Mouse (Mus musculus) forebrain, postnatal 0 days (tissue): ENCODE data around the gene Zfp369. TPM values are rescaled to one million over a fixed set of nuclear protein-coding genes. Genes with fewer than 3 reads are reported as not detected.
"Not testable (repeated sequence)": the region's sequence is repeated elsewhere in the genome, so short reads cannot be mapped to it uniquely, and the experiment has no call there.

Experiments used
- ATAC-seq: fragments of 200-750 bp; cut with Nextera tagmentation; 2 replicates; pipeline ENCODE4 v1.8.0; 2017; ENCODE audit warnings: mild to moderate bottlenecking, moderate library complexity
- DNase-seq: peaks from one replicate; pipeline ENCODE4 v3.0.0-alpha.2; 2015
- H3K27ac ChIP-seq: fragments of 300-500 bp; sonication (generic); 2 replicates; pipeline ENCODE4 v1.5.1; 2014; ENCODE audit warnings: low read depth, mild to moderate bottlenecking, antibody characterized with exemption, low read length, moderate library complexity, mixed read lengths
- H3K27me3 ChIP-seq: fragments of 300-500 bp; sonication (generic); 2 replicates; pipeline ENCODE4 v1.6.1; 2014; ENCODE audit warnings: mild to moderate bottlenecking, low read length, mixed read lengths; ENCODE audit not compliant: insufficient read depth
- H3K36me3 ChIP-seq: fragments of 300-500 bp; sonication (generic); 2 replicates; pipeline ENCODE4 v1.6.1; 2014; ENCODE audit warnings: mild to moderate bottlenecking, moderate library complexity; ENCODE audit not compliant: insufficient read depth
- H3K4me1 ChIP-seq: fragments of 300-500 bp; sonication (generic); 2 replicates; pipeline ENCODE4 v1.6.1; 2014; ENCODE audit warnings: antibody characterized with exemption; ENCODE audit not compliant: insufficient read depth
- H3K4me2 ChIP-seq: fragments of 300-500 bp; sonication (generic); 2 replicates; pipeline ENCODE4 v1.6.1; 2014; ENCODE audit warnings: low read depth, mild to moderate bottlenecking, moderate library complexity
- H3K4me3 ChIP-seq: fragments of 300-500 bp; sonication (generic); 2 replicates; pipeline ENCODE4 v1.5.1; 2014; ENCODE audit warnings: low read depth, low read length, mixed read lengths
- H3K9ac ChIP-seq: fragments of 300-500 bp; sonication (generic); 2 replicates; pipeline ENCODE4 v1.6.1; 2014; ENCODE audit warnings: mild to moderate bottlenecking
- H3K9me3 ChIP-seq: fragments of 300-500 bp; sonication (generic); 2 replicates; pipeline ENCODE4 v1.6.1; 2016; ENCODE audit warnings: low read length
- CTCF ChIP-seq: sonication (generic); IDR thresholded peaks from 2 replicates; pipeline ENCODE4 v1.5.1; 2016; ENCODE audit warnings: antibody characterized with exemption, control low read depth, low read depth
- WGBS: fragments of 180-500 bp; shearing (Covaris S2); extraction: QIAGEN DNeasy Blood & Tissue Kit; methylation state at CpG from one replicate; pipeline ENCODE4 v1.1.7; 2014; 5-methylcytosine and 5-hydroxymethylcytosine counted together
- polyA plus RNA-seq: library from polyadenylated mRNA; unstranded; fragments of >200 nt; fragmentation: Nextera tagmentation; extraction: Ambion mirVana; gene quantifications from 2 replicates; pipeline ENCODE4 v1.2.1, GENCODE M21; 2015
- total RNA-seq: library from RNA; depleted of rRNA; stranded (reverse); fragments of >200 nt; gene quantifications from 2 replicates; pipeline ENCODE4 v1.2.3, GENCODE M21; 2014; rRNA removed

The Zfp369 gene
- total and polyA plus RNA-seq, 2 experiments from 2014 or later = 9.7 to 65.3 TPM

DNA sequence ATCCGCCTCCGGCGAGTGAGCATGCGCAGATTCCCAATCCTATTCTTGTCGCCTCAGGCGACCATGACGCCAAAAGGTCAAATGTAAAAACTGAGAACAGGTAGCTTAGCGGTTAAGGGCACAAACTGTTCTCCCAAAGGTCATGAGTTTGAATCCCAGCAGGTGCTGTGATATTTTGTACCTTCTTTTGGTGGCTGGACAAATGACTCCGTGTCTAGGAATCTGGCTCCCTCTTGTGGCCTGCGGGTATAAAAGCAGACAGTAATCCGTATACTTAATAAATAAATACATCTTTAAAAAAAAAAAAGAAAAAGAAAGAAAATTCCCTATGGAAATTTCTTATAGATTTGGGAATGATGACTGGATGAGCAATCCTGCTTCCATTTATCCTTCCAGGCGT is 32.2 kb downstream of the Zfp369 start:
- H3K36me3 ChIP-seq, ATAC-seq, H3K4me1 ChIP-seq, H3K9ac ChIP-seq, H3K27ac ChIP-seq, H3K27me3 ChIP-seq: not testable (repeated sequence)
- H3K9me3 ChIP-seq = peaks cover 18% of the 10 kb centered on the region; the same call in 1 of the 2 replicates
- peak; percentile 38; the same call in 1 of the 2 replicates for TF ChIP-seq CTCF
- 38% methylated on average over 12 of the region's 12 CpGs for WGBS
- H3K4me2 ChIP-seq = peak overlapping the region; percentile 30
- peak overlapping the region; percentile 7; the same call in 1 of the 2 replicates for H3K4me3 ChIP-seq
- DNase-seq = peak; percentile 15

GRCm38 (mm10) chr13:65311311-65311755 is 32.7 kb downstream of the Zfp369 start:
- no peak overlapping the region for H3K9ac ChIP-seq
- no peaks in the 10 kb centered on the region for H3K27me3 ChIP-seq
- H3K4me3 ChIP-seq = peak overlapping the region; percentile 7; the same call in 1 of the 2 replicates
- no peak for TF ChIP-seq CTCF
- WGBS = 43% methylated on average over 25 of the region's 27 CpGs
- no peak for ATAC-seq
- no peaks in the 10 kb centered on the region for H3K4me1 ChIP-seq
- peaks cover 13% of the 10 kb centered on the region; the same call in 1 of the 2 replicates for H3K9me3 ChIP-seq
- no peak for DNase-seq
- H3K4me2 ChIP-seq = peak overlapping the region; percentile 30
- no peak overlapping the region for H3K27ac ChIP-seq
- H3K36me3 ChIP-seq = no peaks in the 10 kb centered on the region

DNA sequence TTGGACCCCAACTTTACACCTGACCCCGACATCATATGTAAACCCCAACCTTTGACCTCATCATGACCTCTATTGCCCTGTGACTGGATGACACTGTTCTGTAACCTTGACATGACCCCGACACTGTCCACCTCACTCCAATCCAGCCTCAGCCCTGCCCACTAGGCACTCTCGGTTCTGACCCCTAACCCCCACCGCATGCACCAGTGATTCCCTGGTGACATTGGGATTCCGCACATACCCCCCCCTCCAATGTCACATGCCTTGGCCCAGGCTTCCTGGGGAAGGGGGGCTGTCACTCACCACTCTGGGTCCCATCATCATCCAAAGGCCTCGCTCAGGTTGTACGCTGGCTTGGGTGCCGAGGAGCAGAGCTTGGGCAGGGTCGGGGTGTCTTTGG is 33.2 kb downstream of the Zfp369 start:
- no peak for ATAC-seq
- H3K4me3 ChIP-seq = no peak overlapping the region
- no peak for TF ChIP-seq CTCF
- no peaks in the 10 kb centered on the region for H3K27me3 ChIP-seq
- no peak overlapping the region for H3K4me2 ChIP-seq
- H3K36me3 ChIP-seq = no peaks in the 10 kb centered on the region
- H3K9ac ChIP-seq = no peak overlapping the region
- DNase-seq = no peak
- no peaks in the 10 kb centered on the region for H3K4me1 ChIP-seq
- 94% methylated on average over 9 of the region's 9 CpGs for WGBS
- H3K9me3 ChIP-seq = peaks cover 9% of the 10 kb centered on the region; the same call in 1 of the 2 replicates
- no peak overlapping the region for H3K27ac ChIP-seq

DNA sequence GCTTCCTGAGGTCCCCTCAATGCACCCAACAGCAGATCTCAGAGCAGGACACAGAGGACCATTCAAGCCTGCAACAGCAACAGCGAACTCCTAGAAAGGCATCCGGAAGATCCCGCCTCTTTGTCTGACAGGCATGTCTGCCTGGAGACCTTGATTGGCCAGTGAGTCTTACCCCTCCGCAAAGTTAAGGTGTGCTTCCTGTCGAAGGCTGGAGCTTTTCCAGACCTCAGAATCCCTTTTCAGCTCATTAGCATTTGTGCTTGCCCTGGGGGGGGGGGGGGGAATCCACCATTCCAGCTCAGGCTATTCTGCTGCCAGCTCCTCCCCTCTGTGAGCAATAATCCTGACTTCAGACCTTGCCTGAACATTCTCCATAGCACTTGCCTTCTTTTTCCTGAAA is 69.9 kb downstream of the Zfp369 start:
- H3K4me3 ChIP-seq, DNase-seq, H3K36me3 ChIP-seq, H3K4me1 ChIP-seq, H3K27ac ChIP-seq, ATAC-seq, H3K9me3 ChIP-seq, H3K9ac ChIP-seq, H3K27me3 ChIP-seq, H3K4me2 ChIP-seq: not testable (repeated sequence)
- 59% methylated on average over 5 of the region's 5 CpGs for WGBS

- H3K4me3 ChIP-seq, DNase-seq, H3K4me2 ChIP-seq, H3K9ac ChIP-seq, H3K9me3 ChIP-seq, H3K36me3 ChIP-seq, H3K27ac ChIP-seq, ATAC-seq, H3K27me3 ChIP-seq, H3K4me1 ChIP-seq: not testable (repeated sequence)
- WGBS = 13% methylated on average over 21 of the region's 33 CpGs
Measured at GRCm38 (mm10) chr13:65351768-65352167, 73.2 kb downstream of the Zfp369 start.

Other genes starting within 250 kb of the Zfp369 start
- not detected in 2 replicates for gene Spata31d1c, start 245.8 kb upstream of the Zfp369 start, total RNA-seq
- not detected in 2 replicates for gene Spata31d1c, start 245.8 kb upstream of the Zfp369 start, polyA plus RNA-seq
- gene Prss47, start 226.1 kb upstream of the Zfp369 start, total RNA-seq = not detected in 2 replicates
- gene Prss47, start 226.1 kb upstream of the Zfp369 start, polyA plus RNA-seq = not detected in 2 replicates
- 28.2 and 38.0 TPM in 2 replicates for gene Mfsd14b, start 165.8 kb upstream of the Zfp369 start, total RNA-seq
- gene Mfsd14b, start 165.8 kb upstream of the Zfp369 start, polyA plus RNA-seq = 13.7 and 18.4 TPM in 2 replicates
- not detected in 2 replicates for gene Olfr465-ps1, start 140.7 kb upstream of the Zfp369 start, total RNA-seq
- gene Olfr465-ps1, start 140.7 kb upstream of the Zfp369 start, polyA plus RNA-seq = not detected in 2 replicates
- not detected in 2 replicates for gene Olfr466, start 128.6 kb upstream of the Zfp369 start, total RNA-seq
- not detected in 2 replicates for gene Olfr466, start 128.6 kb upstream of the Zfp369 start, polyA plus RNA-seq
- gene Nlrp4f, start 72.8 kb upstream of the Zfp369 start, total RNA-seq = 0.43 TPM in 1 of 2 replicates, not detected in the other
- gene Nlrp4f, start 72.8 kb upstream of the Zfp369 start, polyA plus RNA-seq = 0.13 and 0.30 TPM in 2 replicates
- gene Gm10775, start 19.3 kb upstream of the Zfp369 start, total RNA-seq = not detected in 2 replicates
- gene Gm10775, start 19.3 kb upstream of the Zfp369 start, polyA plus RNA-seq = 0.82 and 1.1 TPM in 2 replicates
- gene Gm10139, start 233.9 kb downstream of the Zfp369 start, total RNA-seq = not detected in 2 replicates
- not detected in 2 replicates for gene Gm10139, start 233.9 kb downstream of the Zfp369 start, polyA plus RNA-seq